Mouse (Mus musculus): ENCODE data around the gene Kel.

GRCm38 (mm10) chr6:41704123-41704522 lies at the start of gene Kel:
- TF ChIP-seq CTCF (IDR thresholded peaks at IDR 0.05; ENCODE audit: control insufficient read depth, insufficient read depth, insufficient read length) (no peak), MAX (IDR thresholded peaks at IDR 0.05) (no peak)

Measured in C2C12 (cell line).